Mouse (Mus musculus): Measurements from ENCODE around the gene Psmc3. TPM values are rescaled to one million over a fixed set of nuclear protein-coding genes. Genes with fewer than 3 reads are reported as not detected.

Psmc3 gene
- total and polyA plus RNA-seq, 3 experiments, result 214 to 284 (median 257) TPM

DNA sequence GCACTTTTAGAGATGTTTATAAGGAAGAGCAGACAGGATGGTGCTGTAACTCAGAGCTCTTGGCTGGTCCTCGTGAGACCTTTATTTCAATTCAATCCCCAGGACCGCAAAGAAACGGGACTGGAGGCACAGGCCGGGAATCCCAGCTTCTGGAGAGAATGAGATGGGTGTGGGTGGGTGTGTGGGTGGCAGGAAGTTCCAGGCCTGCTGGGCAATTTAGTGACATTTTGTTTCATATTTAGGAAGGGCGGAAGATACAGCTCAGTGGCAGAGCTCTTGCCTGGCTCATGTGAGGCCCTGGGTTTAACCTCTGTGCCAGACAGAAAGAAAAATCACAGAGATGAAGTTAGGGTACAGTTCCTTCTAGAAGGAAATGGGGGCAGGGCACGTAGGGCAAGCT is 36.4 kb downstream of the Psmc3 start:
- dilution Hi-C loops (cut with MboI; ENCODE audit: extremely low pct_ligation_motif_present, extremely low pct_unique_long_range_greater_than_20kb, low sequenced_read_pairs) (no loop called here), in situ Hi-C loops (cut with MboI; ENCODE audit: low pct_ligation_motif_present, low pct_unique_long_range_greater_than_20kb, low sequenced_read_pairs) (no loop called here)
- DNase-seq (ENCODE audit: extremely low read depth), result no peak
- Histone ChIP-seq H3K79me2 (replicated peaks; ENCODE audit: control insufficient read depth, extremely low read depth, insufficient read depth, poor library complexity, severe bottlenecking) (no peaks in the 10 kb centered on the region), H3K9ac (ENCODE audit: insufficient read depth, low read depth) (no peak overlapping the region), H3K27ac (ENCODE audit: insufficient read depth, low read depth) (no peak overlapping the region), H3K36me3 (replicated peaks in 1 of 2; ENCODE audit: control insufficient read depth in 1 of 2, insufficient read depth in 1 of 2, low read length in 1 of 2) (no peaks in the 10 kb centered on the region), H3K27me3 (replicated peaks) (no peaks in the 10 kb centered on the region), H3K4me1 (ENCODE audit: control insufficient read depth in 1 of 2, insufficient read depth in 2 of 2) (peaks cover 5 to 57% of the 10 kb centered on the region in 2 experiments), H3K9me3 (replicated peaks; ENCODE audit: low read length) (no peaks in the 10 kb centered on the region), H3K4me2 (ENCODE audit: insufficient read depth, low read depth, poor library complexity, severe bottlenecking) (no peak overlapping the region), H3K4me3 (replicated peaks in 1 of 3; ENCODE audit: low read depth in 2 of 3, low read length in 2 of 3, poor library complexity in 1 of 3) (no peak overlapping the region)
- TF ChIP-seq MEF2A (IDR thresholded peaks at IDR 0.05; ENCODE audit: borderline replicate concordance, low read depth, low read length), result no peak

DNA sequence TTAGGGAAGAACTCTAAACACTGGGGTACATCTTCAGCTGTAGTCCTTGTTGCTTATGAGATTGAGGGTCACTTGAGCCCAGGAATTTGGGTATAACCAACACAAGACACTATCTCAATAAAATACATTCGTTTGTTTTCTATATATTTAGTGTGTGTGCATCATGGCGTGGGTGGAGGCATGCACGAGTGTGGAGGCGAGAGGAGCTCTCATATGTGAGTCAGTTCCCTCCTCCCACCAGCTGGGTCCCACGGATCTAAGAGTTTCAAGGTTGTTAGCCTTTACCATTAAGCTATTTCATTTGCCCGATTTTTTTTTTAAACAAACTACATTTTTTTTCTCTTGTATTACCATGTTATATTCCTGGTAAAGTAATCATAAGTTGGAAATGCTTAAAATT is 37.0 kb downstream of the Psmc3 start:
- no peak overlapping the region for H3K27ac ChIP-seq (ENCODE audit: insufficient read depth, low read depth)
- no peaks in the 10 kb centered on the region for H3K9me3 ChIP-seq (replicated peaks; ENCODE audit: low read length)
- no peaks in the 10 kb centered on the region for H3K36me3 ChIP-seq (replicated peaks in 1 of 2; ENCODE audit: control insufficient read depth in 1 of 2, insufficient read depth in 1 of 2, low read length in 1 of 2)
- dilution Hi-C loops (cut with MboI; ENCODE audit: extremely low pct_ligation_motif_present, extremely low pct_unique_long_range_greater_than_20kb, low sequenced_read_pairs), result no loop called here
- in situ Hi-C loops (cut with MboI; ENCODE audit: low pct_ligation_motif_present, low pct_unique_long_range_greater_than_20kb, low sequenced_read_pairs), result no loop called here
- TF ChIP-seq CHD1 (IDR thresholded peaks at IDR 0.05; ENCODE audit: low read depth, low read length) (no peak), MXI1 (IDR thresholded peaks at IDR 0.05; ENCODE audit: low read depth, low read length) (no peak), KAT2A (IDR thresholded peaks at IDR 0.05; ENCODE audit: insufficient replicate concordance, low read length) (no peak), JUN (IDR thresholded peaks at IDR 0.05; ENCODE audit: insufficient read depth, low read depth, low read length) (no peak), TCF12 (IDR thresholded peaks at IDR 0.05; ENCODE audit: low read depth, low read length) (no peak), JUND (conservative IDR thresholded peaks at IDR 0.05; ENCODE audit: low read depth, low read length) (no peak), RAD21 (IDR thresholded peaks at IDR 0.05; ENCODE audit: low read depth, low read length) (no peak), MAFK (IDR thresholded peaks at IDR 0.05; ENCODE audit: insufficient replicate concordance, low read length) (no peak), ZKSCAN1 (IDR thresholded peaks at IDR 0.05; ENCODE audit: borderline replicate concordance, low read depth, low read length) (no peak), RCOR1 (conservative IDR thresholded peaks at IDR 0.05; ENCODE audit: low read depth, low read length) (no peak), USF1 (IDR thresholded peaks at IDR 0.05; ENCODE audit: low read depth, low read length) (no peak), MAZ (IDR thresholded peaks at IDR 0.05; ENCODE audit: low read depth, low read length) (no peak), HCFC1 (IDR thresholded peaks at IDR 0.05; ENCODE audit: low read depth, low read length) (no peak)
- H3K79me2 ChIP-seq (replicated peaks; ENCODE audit: control insufficient read depth, extremely low read depth, insufficient read depth, poor library complexity, severe bottlenecking), result no peaks in the 10 kb centered on the region
- no peaks in the 10 kb centered on the region for H3K27me3 ChIP-seq (replicated peaks)
- H3K9ac ChIP-seq (ENCODE audit: insufficient read depth, low read depth), result no peak overlapping the region
- no peak for DNase-seq (ENCODE audit: extremely low read depth)
- H3K4me1 ChIP-seq (ENCODE audit: control insufficient read depth in 1 of 2, insufficient read depth in 2 of 2), result peaks cover 7 to 53% of the 10 kb centered on the region in 2 experiments
- no peak overlapping the region for H3K4me3 ChIP-seq (replicated peaks in 1 of 3; ENCODE audit: low read depth in 2 of 3, low read length in 2 of 3, poor library complexity in 1 of 3)
- no peak overlapping the region for H3K4me2 ChIP-seq (ENCODE audit: insufficient read depth, low read depth, poor library complexity, severe bottlenecking)

Measured in CH12.LX (cell line).